Mouse (Mus musculus): ENCODE results near the gene Tmem81.
"Not testable (repeated sequence)": the region's sequence is repeated elsewhere in the genome, so short reads cannot be mapped to it uniquely, and the experiment has no call there.

Gene Tmem81

GRCm38 (mm10) chr1:132506058-132506457 lies at the start of gene Tmem81:
Gene Tmem81 (plus strand): TSS chr1:132506230.
- no peak for DNase-seq (ENCODE audit: low read depth)

GRCm38 (mm10) chr1:132464651-132465050 lies 41.4 kb upstream of the Tmem81 start:
- DNase-seq (ENCODE audit: low read depth) = no peak

- no peak for DNase-seq (ENCODE audit: low read depth)
Measured at GRCm38 (mm10) chr1:132468926-132469325, 37.1 kb upstream of the Tmem81 start.

- DNase-seq (ENCODE audit: low read depth) = no peak
Measured at GRCm38 (mm10) chr1:132469519-132469918, 36.5 kb upstream of the Tmem81 start.

- DNase-seq (ENCODE audit: low read depth) = not testable (repeated sequence)
Measured at GRCm38 (mm10) chr1:132470031-132470430, 36.0 kb upstream of the Tmem81 start.

DNA sequence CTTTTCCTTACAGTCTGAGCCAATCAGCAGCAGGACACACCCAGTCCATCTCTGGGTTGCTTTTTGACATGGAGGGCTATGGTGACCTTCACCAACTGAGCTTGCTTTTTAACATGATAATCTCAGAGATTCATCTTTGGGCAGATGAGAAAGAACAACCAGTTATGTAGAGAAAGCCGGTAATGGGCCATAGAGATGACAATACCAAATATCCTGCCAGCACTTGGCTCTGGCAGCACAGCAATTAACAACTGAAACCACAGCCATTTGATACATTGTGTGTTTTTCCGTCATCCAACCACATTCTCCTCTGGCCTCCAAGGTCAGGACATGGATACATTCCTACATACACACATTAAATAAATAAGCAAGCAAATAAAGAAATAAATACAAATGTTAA lies 35.0 kb upstream of the Tmem81 start:
- no peak for DNase-seq (ENCODE audit: low read depth)

DNA sequence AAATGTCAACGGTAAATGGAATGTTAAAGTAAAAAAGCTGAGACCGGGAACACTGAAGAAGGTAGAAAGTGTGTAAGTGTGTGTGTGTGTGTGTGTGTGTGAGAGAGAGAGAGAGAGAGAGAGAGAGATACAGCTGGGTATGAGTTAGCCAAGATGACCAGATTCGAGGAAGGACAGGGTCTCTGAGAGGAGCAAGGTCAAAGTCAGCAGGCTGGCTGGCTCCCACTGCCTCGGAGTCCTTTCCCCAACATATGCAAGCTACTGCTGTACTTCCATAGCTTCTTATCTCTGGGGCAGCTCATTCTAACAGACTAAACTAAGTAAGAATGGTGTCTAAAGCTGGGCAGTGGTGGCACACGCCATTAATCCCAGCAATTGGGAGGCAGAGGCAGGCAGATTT lies 34.5 kb upstream of the Tmem81 start:
- no peak for DNase-seq (ENCODE audit: low read depth)

- peak; percentile 17 for DNase-seq (ENCODE audit: low read depth)
Measured at GRCm38 (mm10) chr1:132472537-132472936, 33.5 kb upstream of the Tmem81 start.

DNA sequence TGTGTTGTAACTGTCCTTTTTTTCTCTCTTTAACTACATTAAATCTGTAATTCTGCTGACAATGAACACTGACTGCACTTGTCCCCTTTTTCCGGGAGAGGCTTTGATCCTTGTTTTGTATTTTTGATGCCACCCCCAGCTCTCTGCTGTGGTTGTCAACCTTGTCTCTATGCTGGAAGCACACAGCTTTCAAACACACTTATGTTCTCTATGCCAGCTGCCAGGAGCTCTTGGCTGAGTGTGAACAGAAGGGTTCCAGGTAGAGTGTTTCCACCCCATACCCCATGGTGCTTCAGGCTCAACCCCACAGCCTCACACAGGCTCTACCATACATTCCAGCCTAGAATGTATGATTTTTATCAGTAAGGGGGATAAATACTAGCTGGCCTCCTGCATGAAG lies 31.5 kb upstream of the Tmem81 start:
- no peak for DNase-seq (ENCODE audit: low read depth)

DNA sequence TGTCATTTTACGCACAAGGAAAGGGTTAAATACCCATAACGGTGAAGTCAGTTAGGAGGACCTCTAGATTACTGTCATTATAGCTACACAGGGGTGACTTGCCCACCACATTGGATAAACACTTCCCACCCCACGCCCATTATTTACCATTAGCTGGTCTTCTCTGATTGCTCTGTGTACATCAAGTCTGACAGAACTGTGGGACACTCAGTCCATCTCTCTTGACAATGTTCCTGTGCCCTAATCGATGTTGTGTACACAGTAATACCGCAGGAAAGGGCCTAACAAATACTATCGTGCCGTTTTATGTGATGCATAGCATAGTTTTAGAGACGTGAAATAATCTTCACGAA lies 29.5 kb upstream of the Tmem81 start:
- DNase-seq (ENCODE audit: low read depth) = no peak

- peak; percentile 96 for DNase-seq (ENCODE audit: low read depth)
Measured at GRCm38 (mm10) chr1:132476928-132477691, 28.9 kb upstream of the Tmem81 start, which contains the start of gene Rbbp5. Gene Rbbp5 (plus strand): TSS chr1:132477365.

DNA sequence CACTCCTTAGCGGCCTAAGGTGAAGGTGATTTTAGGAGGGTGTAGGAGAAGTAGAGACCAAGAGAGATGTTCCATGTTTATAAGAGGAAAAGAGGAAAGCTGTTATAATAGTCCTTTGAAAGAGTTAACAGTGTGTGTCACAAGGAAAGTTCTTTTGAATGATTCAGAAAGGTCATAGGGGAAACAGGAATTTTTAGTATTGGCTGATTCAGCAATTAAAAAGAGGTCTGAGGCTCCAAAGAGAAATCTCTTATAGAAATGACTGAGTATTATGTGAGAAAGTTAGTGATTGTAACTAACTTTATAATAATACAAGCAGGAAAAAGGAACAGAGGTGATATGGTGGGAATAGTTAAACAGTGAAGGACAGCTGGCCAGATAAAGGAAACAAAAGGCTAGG lies 26.6 kb upstream of the Tmem81 start:
- no peak for DNase-seq (ENCODE audit: low read depth)

DNA sequence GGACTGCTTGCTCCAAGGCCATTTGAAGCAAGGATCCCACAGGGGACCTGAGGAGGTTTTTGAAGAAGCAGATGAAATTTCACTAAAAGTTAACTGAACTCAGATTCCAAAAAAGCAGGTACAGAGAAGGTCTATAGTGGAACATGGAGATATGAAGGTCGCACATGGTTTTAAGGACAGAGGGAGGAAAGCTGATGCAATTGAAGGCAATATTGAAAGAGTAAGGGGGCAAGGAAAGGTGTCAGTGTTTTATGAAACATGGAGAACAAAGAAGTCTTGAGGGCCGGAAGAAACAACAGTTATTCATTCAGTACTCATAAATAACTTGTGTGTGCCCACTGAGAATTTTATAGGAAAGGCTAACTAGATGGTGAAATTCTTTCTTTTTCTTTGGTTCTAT lies 24.4 kb upstream of the Tmem81 start:
- DNase-seq (ENCODE audit: low read depth) = no peak

GRCm38 (mm10) chr1:132483234-132483633 lies 22.8 kb upstream of the Tmem81 start:
- DNase-seq (ENCODE audit: low read depth) = no peak

DNA sequence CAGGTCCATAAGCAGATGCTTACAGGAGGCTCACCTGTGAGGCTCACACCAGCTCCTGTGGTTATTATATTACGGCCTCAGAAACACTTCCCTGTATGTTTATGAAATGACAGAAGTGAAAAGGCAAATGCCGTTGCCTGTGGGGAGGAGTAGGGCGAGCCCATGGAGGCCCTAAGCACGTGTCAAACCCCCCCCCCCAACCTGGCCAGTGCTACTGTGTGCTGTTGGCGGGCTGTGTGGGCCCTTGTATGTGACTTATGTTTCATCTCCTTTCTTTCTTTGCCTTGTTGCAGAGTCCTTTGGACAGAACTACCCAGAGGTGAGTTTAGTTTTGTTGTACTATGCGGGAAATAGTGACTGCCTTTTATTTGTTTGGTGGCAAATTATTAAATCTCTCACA lies 22.3 kb upstream of the Tmem81 start:
- DNase-seq (ENCODE audit: low read depth) = no peak

- DNase-seq (ENCODE audit: low read depth) = no peak
Measured at GRCm38 (mm10) chr1:132500535-132500934, 5.5 kb upstream of the Tmem81 start.

- no peak for DNase-seq (ENCODE audit: low read depth)
Measured at GRCm38 (mm10) chr1:132505155-132505554, 875 bp upstream of the Tmem81 start.

DNA sequence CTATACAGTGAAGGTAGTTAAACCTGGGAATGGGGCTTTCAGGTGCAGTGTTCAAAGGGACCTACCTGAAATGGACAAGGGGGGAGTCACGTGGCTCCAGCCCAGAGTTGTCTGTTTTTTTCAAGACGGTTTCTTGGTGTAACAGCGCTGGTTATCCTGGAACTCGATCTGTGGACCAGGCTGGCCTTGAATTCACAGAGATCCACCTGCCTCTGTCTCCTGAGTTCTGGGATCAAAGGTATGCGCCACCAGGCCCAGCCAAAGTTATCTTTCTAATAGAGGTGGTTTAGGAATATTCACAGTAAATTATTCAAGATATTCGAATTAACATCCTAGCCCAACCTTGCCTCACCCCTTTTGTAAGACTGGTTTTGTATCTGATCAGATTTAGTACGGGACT lies 626 bp downstream of the Tmem81 start:
- no peak for DNase-seq (ENCODE audit: low read depth)

DNA sequence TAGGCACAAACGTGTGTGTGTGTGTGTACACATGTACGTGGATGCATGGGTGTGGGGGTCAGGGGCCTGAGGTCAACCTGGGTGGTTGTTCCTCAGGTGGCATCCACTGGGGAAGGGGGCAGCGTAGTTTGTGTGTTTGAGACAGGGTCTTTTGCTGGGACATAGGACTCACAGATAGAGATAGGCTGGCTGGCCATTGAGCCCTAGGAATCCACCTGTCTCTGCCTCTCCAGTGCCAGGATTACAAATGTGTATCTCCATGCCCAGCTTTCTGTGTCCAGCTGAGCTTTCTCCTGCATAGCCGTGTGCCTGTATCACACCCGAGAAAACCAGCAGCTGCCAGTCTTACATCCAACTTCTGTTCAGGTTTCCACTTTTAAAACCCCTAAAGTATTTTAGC lies 3.7 kb downstream of the Tmem81 start:
- no peak for DNase-seq (ENCODE audit: low read depth)

- no peak for DNase-seq (ENCODE audit: low read depth)
Measured at GRCm38 (mm10) chr1:132511521-132511920, 5.5 kb downstream of the Tmem81 start.

- no peak for DNase-seq (ENCODE audit: low read depth)
Measured at GRCm38 (mm10) chr1:132512106-132512505, 6.1 kb downstream of the Tmem81 start.

DNA sequence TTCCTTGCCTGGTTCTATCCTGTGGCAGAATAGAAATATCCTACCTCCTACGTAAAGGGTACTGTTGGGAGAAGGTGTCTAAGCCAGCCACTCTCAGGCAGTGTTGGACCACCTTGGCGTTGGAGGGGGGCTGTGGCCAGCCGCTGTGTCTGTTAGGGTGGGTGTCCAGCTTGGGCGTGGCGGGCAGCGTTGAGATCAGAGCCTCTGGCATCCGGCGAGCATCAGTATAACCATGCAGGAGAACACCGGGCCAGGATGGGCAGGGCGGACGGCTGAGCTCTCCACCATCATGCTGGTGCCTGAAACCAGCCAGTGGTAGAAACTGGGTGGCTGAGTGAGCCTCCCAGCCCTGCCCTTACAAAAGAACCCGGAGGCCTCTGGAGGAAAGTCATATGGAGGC lies 9.3 kb downstream of the Tmem81 start:
- no peak for DNase-seq (ENCODE audit: low read depth)

- DNase-seq (ENCODE audit: low read depth) = no peak
Measured at GRCm38 (mm10) chr1:132516776-132517175, 10.7 kb downstream of the Tmem81 start.

DNA sequence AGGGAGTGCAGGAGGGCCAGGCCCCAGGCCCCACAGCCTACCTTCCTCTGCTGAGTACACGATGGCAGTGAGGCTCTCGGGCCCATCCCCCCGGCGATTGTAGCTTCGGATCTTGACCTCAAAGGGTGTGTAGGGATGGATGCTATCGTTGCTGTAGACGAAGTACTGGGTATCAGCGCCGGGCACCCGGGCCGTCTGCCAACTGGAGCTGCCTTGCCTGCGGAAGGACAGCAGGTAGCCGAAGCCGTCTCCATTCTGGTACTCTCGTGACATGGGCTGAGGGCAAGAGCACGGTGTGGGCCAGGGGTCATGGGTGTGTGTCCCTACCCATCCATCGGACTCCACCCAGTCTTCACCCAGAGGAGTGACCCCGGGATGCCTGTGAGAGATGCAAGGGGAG lies 12.6 kb downstream of the Tmem81 start:
- no peak for DNase-seq (ENCODE audit: low read depth)
